ENCODE assay signal across 10 mouse cellular contexts in genomic region chr10:79649070-79649751, GRCm38 (mm10). TPM values are rescaled to one million over a fixed set of nuclear protein-coding genes. Genes with fewer than 3 reads are reported as not detected.
DNase-seq lines count a peak whose midpoint lies in the region; ATAC-seq and TF ChIP-seq lines count a peak whose summit lies in the region.
"Had no signal": no experiment of that assay in that cellular context is flagged by ENCODE, and none has a peak within 500 bp of the region (broad histone marks: within the 10 kb centered on the region; RNA-seq: fewer than 3 reads in every experiment).

No protein-coding gene starts in this region.

- no peak for TF ChIP-seq EP300 in stomach, postnatal 0 days (optimal IDR thresholded peaks at IDR 0.05)

- no peak overlapping the region for H3K27ac ChIP-seq in limb, embryonic 12.5 days
- no peak overlapping the region for H3K27ac ChIP-seq in stomach, postnatal 0 days (replicated peaks)
- H3K27ac ChIP-seq: embryonic facial prominence, embryonic 15.5 days; stomach, embryonic 15.5 days had no signal

- WGBS in limb, embryonic 12.5 days: 30% methylated on average over 7 of the region's 7 CpGs
- WGBS in stomach, postnatal 0 days: 26% methylated on average over 7 of the region's 7 CpGs

- H3K9me3 ChIP-seq in limb, embryonic 12.5 days: no peaks in the 10 kb centered on the region
- no peaks in the 10 kb centered on the region for H3K9me3 ChIP-seq in stomach, postnatal 0 days (ENCODE audit: control insufficient read depth, low read length)
- H3K9me3 ChIP-seq: embryonic facial prominence, embryonic 15.5 days; stomach, embryonic 15.5 days had no signal

- H3K27me3 ChIP-seq in limb, embryonic 12.5 days: peaks cover 16% of the 10 kb centered on the region; the same call in 1 of the 2 replicates
- no peaks in the 10 kb centered on the region for H3K27me3 ChIP-seq in stomach, postnatal 0 days (ENCODE audit: control insufficient read depth, insufficient read depth, low read length)

- H3K36me3 ChIP-seq in limb, embryonic 12.5 days: no peaks in the 10 kb centered on the region
- no peaks in the 10 kb centered on the region for H3K36me3 ChIP-seq in stomach, postnatal 0 days (ENCODE audit: control insufficient read depth, insufficient read depth, low read length)
- H3K36me3 ChIP-seq: embryonic facial prominence, embryonic 15.5 days; stomach, embryonic 15.5 days had no signal

- no peak overlapping the region for H3K4me2 ChIP-seq in limb, embryonic 12.5 days
- no peak overlapping the region for H3K4me2 ChIP-seq in stomach, postnatal 0 days (replicated peaks; ENCODE audit: low read depth)
- H3K4me2 ChIP-seq: embryonic facial prominence, embryonic 15.5 days; stomach, embryonic 15.5 days had no signal

- H3K4me1 ChIP-seq in limb, embryonic 12.5 days (replicated peaks): no peaks in the 10 kb centered on the region; the same call in 1 of the 2 replicates
- H3K4me1 ChIP-seq in stomach, postnatal 0 days (replicated peaks; ENCODE audit: control insufficient read depth, insufficient read depth): no peaks in the 10 kb centered on the region
- H3K4me1 ChIP-seq: embryonic facial prominence, embryonic 15.5 days; stomach, embryonic 15.5 days had no signal

- 0 out of 2 replicates have a peak, but pooled peaks have one; percentile 49 for ATAC-seq in limb, embryonic 12.5 days (ENCODE audit: insufficient number of reproducible peaks, insufficient read depth, low FRiP score, low TSS enrichment, low read depth)
- peak; percentile 76 for ATAC-seq in stomach, postnatal 0 days (ENCODE audit: low FRiP score, low TSS enrichment)

- no peak overlapping the region for H3K9ac ChIP-seq in limb, embryonic 12.5 days (replicated peaks)
- H3K9ac ChIP-seq in stomach, postnatal 0 days (ENCODE audit: low read length): no peak overlapping the region
- H3K9ac ChIP-seq: embryonic facial prominence, embryonic 15.5 days; stomach, embryonic 15.5 days had no signal

- H3K4me3 ChIP-seq in limb, embryonic 12.5 days (replicated peaks): no peak overlapping the region
- H3K4me3 ChIP-seq in stomach, postnatal 0 days (ENCODE audit: low read depth, low read length): no peak overlapping the region
- H3K4me3 ChIP-seq: embryonic facial prominence, embryonic 15.5 days; stomach, embryonic 15.5 days had no signal

- TF ChIP-seq CTCF in stomach, postnatal 0 days (IDR thresholded peaks at IDR 0.05; ENCODE audit: low read depth): peak; percentile 98

- DNase-seq in A20 (ENCODE audit: low read depth, low spot score): peak; percentile 69
- peak; percentile 76 for DNase-seq in R1 (ENCODE audit: low read depth, low spot score)
- peak; percentile 83 to 89 for DNase-seq in cerebellum, postnatal 36 days
- peak; percentile 81 for DNase-seq in gastrocnemius, postnatal 10 days
- DNase-seq in kidney, adult 18-20 months: peak; percentile 73
- peak; percentile 45 to 56 for DNase-seq in natural killer cell, adult 2 months (ENCODE audit: low spot score in 2 of 2)
- peak; percentile 82 for DNase-seq in stomach, postnatal 0 days (ENCODE audit: low spot score)

RNA-seq across cellular contexts. Expression of gene Odf3l2, which starts 3.7 kb away (rescaled TPM):
- under 1 TPM; 0.26 to 0.97 TPM for total RNA-seq in gastrocnemius, postnatal 10 days (2021)
- not detected in 2 replicates for polyA plus RNA-seq in limb, embryonic 12.5 days (2016; fragmentation: Nextera tagmentation; extraction: Ambion mirVana)
- polyA plus RNA-seq in stomach, postnatal 0 days (2015; fragmentation: Nextera tagmentation; extraction: Ambion mirVana): not detected in 2 replicates
- polyA plus RNA-seq: embryonic facial prominence, embryonic 15.5 days; stomach, embryonic 15.5 days had no signal

RNA-seq across cellular contexts. Expression of gene Shc2, which starts 11.5 kb away (rescaled TPM):
- 1 to 10 TPM; 2.7 to 5.3 TPM for total RNA-seq in gastrocnemius, postnatal 10 days (2021)
- 12.0 and 12.2 TPM in 2 replicates for polyA plus RNA-seq in limb, embryonic 12.5 days (2016; fragmentation: Nextera tagmentation; extraction: Ambion mirVana)
- polyA plus RNA-seq in stomach, postnatal 0 days (2015; fragmentation: Nextera tagmentation; extraction: Ambion mirVana): 2.7 and 3.3 TPM in 2 replicates

RNA-seq across cellular contexts. Expression of gene Madcam1, which starts 15.1 kb away (rescaled TPM):
- not detected for total RNA-seq in gastrocnemius, postnatal 10 days (2021)
- polyA plus RNA-seq in limb, embryonic 12.5 days (2016; fragmentation: Nextera tagmentation; extraction: Ambion mirVana): 7.1 and 7.2 TPM in 2 replicates
- polyA plus RNA-seq in stomach, postnatal 0 days (2015; fragmentation: Nextera tagmentation; extraction: Ambion mirVana): 17.6 and 22.2 TPM in 2 replicates

RNA-seq across cellular contexts. Expression of gene Tpgs1, which starts 20.0 kb away (rescaled TPM):
- 10 to 100 TPM; 18.3 to 18.7 TPM for total RNA-seq in gastrocnemius, postnatal 10 days (2021)
- polyA plus RNA-seq in limb, embryonic 12.5 days (2016; fragmentation: Nextera tagmentation; extraction: Ambion mirVana): 57.6 and 63.1 TPM in 2 replicates
- 50.3 and 51.0 TPM in 2 replicates for polyA plus RNA-seq in stomach, postnatal 0 days (2015; fragmentation: Nextera tagmentation; extraction: Ambion mirVana)

RNA-seq across cellular contexts. Expression of gene Cdc34, which starts 32.8 kb away (rescaled TPM):
- 100 to 1,000 TPM; 265 to 287 TPM for total RNA-seq in gastrocnemius, postnatal 10 days (2021)
- polyA plus RNA-seq in limb, embryonic 12.5 days (2016; fragmentation: Nextera tagmentation; extraction: Ambion mirVana): 139 and 149 TPM in 2 replicates
- polyA plus RNA-seq in stomach, postnatal 0 days (2015; fragmentation: Nextera tagmentation; extraction: Ambion mirVana): 85.3 and 86.9 TPM in 2 replicates
